Mouse (Mus musculus) heart, postnatal 0 days (tissue): ENCODE data around the gene Rrp8.

Experiments used
- CTCF ChIP-seq: IDR thresholded peaks from 2 replicates; pipeline ENCODE4 v1.5.1; 2016; ENCODE audit warnings: antibody characterized with exemption, control low read depth, low read depth
- EP300 ChIP-seq: IDR thresholded peaks from 2 replicates; pipeline ENCODE4 v1.6.1; 2016; ENCODE audit warnings: antibody characterized with exemption, low read depth

- TF ChIP-seq CTCF (no peak), EP300 (no peak)
Measured at GRCm38 (mm10) chr7:105721916-105722315, 15.3 kb downstream of the Rrp8 start.
